Mouse (Mus musculus): Measurements from ENCODE around the gene Shf.
A peak's percentile ranks its signal among the peaks of the same experiment; 100 is the strongest.
"Not testable (repeated sequence)": the region's sequence is repeated elsewhere in the genome, so short reads cannot be mapped to it uniquely, and the experiment has no call there.

The Shf gene

GRCm38 (mm10) chr2:122368995-122369739, at the start of gene Shf:
TSS of gene Shf (minus strand) at chr2:122369162.
- DNase-seq, result peak; percentile 94

GRCm38 (mm10) chr2:122408928-122409327, 40.0 kb upstream of the Shf start:
- DNase-seq, result no peak

- no peak for DNase-seq
Observed at GRCm38 (mm10) chr2:122407607-122408006, 38.6 kb upstream of the Shf start.

- no peak for DNase-seq
Observed at GRCm38 (mm10) chr2:122396150-122396549, 27.2 kb upstream of the Shf start.

GRCm38 (mm10) chr2:122387135-122387534, 18.2 kb upstream of the Shf start:
- DNase-seq, result not testable (repeated sequence)

- DNase-seq, result no peak
Observed at GRCm38 (mm10) chr2:122385095-122385494, 16.1 kb upstream of the Shf start.

GRCm38 (mm10) chr2:122382121-122382520, 13.2 kb upstream of the Shf start:
- no peak for DNase-seq

GRCm38 (mm10) chr2:122381329-122382103, 12.6 kb upstream of the Shf start:
- DNase-seq, result peak; percentile 55

GRCm38 (mm10) chr2:122380768-122381311, 11.9 kb upstream of the Shf start:
- DNase-seq, result peak; percentile 63

GRCm38 (mm10) chr2:122379292-122379650, 10.3 kb upstream of the Shf start:
- no peak for DNase-seq

- DNase-seq, result peak; percentile 69
Observed at GRCm38 (mm10) chr2:122378421-122379291, 9.7 kb upstream of the Shf start.

GRCm38 (mm10) chr2:122377751-122378246, 8.8 kb upstream of the Shf start:
- peak; percentile 81 for DNase-seq

GRCm38 (mm10) chr2:122377215-122377674, 8.3 kb upstream of the Shf start:
- DNase-seq, result peak; percentile 98

- peak; percentile 59 for DNase-seq
Observed at GRCm38 (mm10) chr2:122376041-122376561, 7.1 kb upstream of the Shf start.

- peak; percentile 97 for DNase-seq
Observed at GRCm38 (mm10) chr2:122375391-122375991, 6.5 kb upstream of the Shf start.

- no peak for DNase-seq
Observed at GRCm38 (mm10) chr2:122374666-122375331, 5.8 kb upstream of the Shf start.

GRCm38 (mm10) chr2:122374012-122374411, 5.0 kb upstream of the Shf start:
- no peak for DNase-seq

- DNase-seq, result no peak
Observed at GRCm38 (mm10) chr2:122372541-122372940, 3.6 kb upstream of the Shf start.

GRCm38 (mm10) chr2:122372067-122372466, 3.1 kb upstream of the Shf start:
- DNase-seq, result no peak

- no peak for DNase-seq
Observed at GRCm38 (mm10) chr2:122370101-122370750, 1.3 kb upstream of the Shf start.

All from kidney, postnatal 14 days (tissue).